Mouse (Mus musculus) MEL (cell line): Measurements from ENCODE around the gene Wdr46. TPM values are rescaled to one million over a fixed set of nuclear protein-coding genes. Genes with fewer than 3 reads are reported as not detected.

Experiments used
- DNase-seq: peaks from one replicate; pipeline ENCODE4 v3.0.0; 2011; ENCODE audit warnings: low read depth, low spot score
- H3K27ac ChIP-seq: 2 replicates; pipeline ENCODE4 v1.5.1; 2012; ENCODE audit warnings: low read depth, mild to moderate bottlenecking, control low read depth, low read length, moderate library complexity; ENCODE audit not compliant: control insufficient read depth
- H3K27me3 ChIP-seq, 2 experiments: fragments of 150-350 bp in 1 of 2; sonication (generic) in 1 of 2; 2 replicates each; pipeline ENCODE4 v1.6.1; 2012; ENCODE audit warnings: low read length in 2 of 2, mild to moderate bottlenecking in 2 of 2, improper control_type of control experiment in 1 of 2, moderate library complexity in 1 of 2; ENCODE audit not compliant: insufficient read depth in 2 of 2, control insufficient read depth in 1 of 2
- H3K36me3 ChIP-seq, 2 experiments: 2 replicates each; pipeline ENCODE4 v1.6.1; 2012 to 2014; ENCODE audit warnings: low read length in 2 of 2, improper control_type of control experiment in 1 of 2, inconsistent platforms in 1 of 2, mild to moderate bottlenecking in 1 of 2; ENCODE audit not compliant: insufficient read depth in 2 of 2, control insufficient read depth in 1 of 2
- H3K4me1 ChIP-seq, 2 experiments: fragments of 150-350 bp in 1 of 2; sonication (generic) in 1 of 2; 2 replicates each; pipeline ENCODE4 v1.6.1; 2012; ENCODE audit warnings: low read length in 2 of 2, improper control_type of control experiment in 1 of 2, mild to moderate bottlenecking in 1 of 2; ENCODE audit not compliant: insufficient read depth in 2 of 2, control insufficient read depth in 1 of 2
- H3K4me3 ChIP-seq, 2 experiments: fragments of 150-350 bp in 1 of 2; sonication (generic) in 1 of 2; 2 replicates each; pipeline ENCODE4 v1.5.1; 2012; ENCODE audit warnings: low read depth in 2 of 2, low read length in 2 of 2, mild to moderate bottlenecking in 2 of 2, moderate library complexity in 2 of 2, control low read depth in 1 of 2, improper control_type of control experiment in 1 of 2; ENCODE audit not compliant: control insufficient read depth in 1 of 2, insufficient read depth in 1 of 2
- H3K79me2 ChIP-seq: 2 replicates; pipeline ENCODE4 v1.6.1; 2012; ENCODE audit warnings: mild to moderate bottlenecking, low read length, moderate library complexity; ENCODE audit not compliant: control insufficient read depth, poor library complexity, insufficient read depth
- H3K9ac ChIP-seq: 2 replicates; pipeline ENCODE4 v1.6.1; 2012; ENCODE audit warnings: low read depth, mild to moderate bottlenecking, control low read depth, low read length, moderate library complexity; ENCODE audit not compliant: control insufficient read depth, poor library complexity, severe bottlenecking
- H3K9me3 ChIP-seq: fragments of 150-350 bp; sonication (generic); replicated peaks from 2 replicates; pipeline ENCODE4 v1.6.1; 2012; ENCODE audit warnings: mild to moderate bottlenecking, low read length, improper control_type of control experiment, moderate library complexity; ENCODE audit not compliant: insufficient read depth
- BHLHE40 ChIP-seq: IDR thresholded peaks from 2 replicates; pipeline ENCODE4 v1.6.1; 2012; ENCODE audit warnings: low read depth, mild to moderate bottlenecking, inconsistent platforms, low read length, improper control_type of control experiment, borderline replicate concordance
- CHD1 ChIP-seq: IDR thresholded peaks from 2 replicates; pipeline ENCODE4 v1.6.1; 2012; ENCODE audit warnings: low read depth, mild to moderate bottlenecking, inconsistent platforms, low read length, improper control_type of control experiment
- CHD2 ChIP-seq: IDR thresholded peaks from 2 replicates; pipeline ENCODE4 v1.6.1; 2011; ENCODE audit warnings: low read length, improper control_type of control experiment
- CTCF ChIP-seq, 3 experiments: IDR thresholded peaks in 2 of 3; conservative IDR thresholded peaks in 1 of 3; 2 replicates each; pipeline ENCODE4 v1.5.1; 2011 to 2012; ENCODE audit warnings: low read length in 3 of 3, low read depth in 2 of 3, mild to moderate bottlenecking in 2 of 3, improper control_type of control experiment in 1 of 3, inconsistent platforms in 1 of 3, mixed read lengths in 1 of 3, moderate library complexity in 1 of 3; ENCODE audit not compliant: control insufficient read depth in 1 of 3, insufficient read depth in 1 of 3, poor library complexity in 1 of 3, severe bottlenecking in 1 of 3
- EP300 ChIP-seq, 2 experiments: IDR thresholded peaks; 2 replicates each; pipeline ENCODE4 v1.6.1; 2011; ENCODE audit warnings: improper control_type of control experiment in 2 of 2, low read length in 2 of 2, low read depth in 1 of 2, mild to moderate bottlenecking in 1 of 2
- GABPA ChIP-seq: IDR thresholded peaks from 2 replicates; pipeline ENCODE4 v1.6.1; 2012; ENCODE audit warnings: low read depth, mild to moderate bottlenecking, inconsistent platforms, low read length, improper control_type of control experiment, moderate library complexity
- GATA1 ChIP-seq: IDR thresholded peaks from 2 replicates; pipeline ENCODE4 v1.6.1; 2011; ENCODE audit warnings: low read depth, low read length, improper control_type of control experiment
- JUND ChIP-seq: IDR thresholded peaks from 2 replicates; pipeline ENCODE4 v1.6.1; 2011; ENCODE audit warnings: low read depth, mild to moderate bottlenecking, improper control_type of control experiment, low read length
- MAFK ChIP-seq: IDR thresholded peaks from 2 replicates; pipeline ENCODE4 v1.6.1; 2011; ENCODE audit warnings: low read depth, mild to moderate bottlenecking, low read length, improper control_type of control experiment, borderline replicate concordance
- MAX ChIP-seq: IDR thresholded peaks from 2 replicates; pipeline ENCODE4 v1.6.1; 2011; ENCODE audit warnings: low read length, improper control_type of control experiment
- MAZ ChIP-seq: IDR thresholded peaks from 2 replicates; pipeline ENCODE4 v1.6.1; 2012; ENCODE audit warnings: low read depth, mild to moderate bottlenecking, inconsistent platforms, low read length, improper control_type of control experiment
- MYB ChIP-seq: IDR thresholded peaks from 2 replicates; pipeline ENCODE4 v1.6.1; 2011; ENCODE audit warnings: mild to moderate bottlenecking, low read depth, low read length, improper control_type of control experiment
- NELFE ChIP-seq: IDR thresholded peaks from 2 replicates; pipeline ENCODE4 v1.6.1; 2011; ENCODE audit warnings: low read depth, low read length, improper control_type of control experiment
- POLR2A ChIP-seq, 2 experiments: IDR thresholded peaks; 2 replicates each; pipeline ENCODE4 v1.6.1; 2011 to 2012; ENCODE audit warnings: low read length in 2 of 2, mild to moderate bottlenecking in 2 of 2, control low read depth in 1 of 2, improper control_type of control experiment in 1 of 2, low read depth in 1 of 2, moderate library complexity in 1 of 2; ENCODE audit not compliant: control insufficient read depth in 1 of 2, insufficient read depth in 1 of 2, poor library complexity in 1 of 2
- POLR2AphosphoS5 ChIP-seq: IDR thresholded peaks from 2 replicates; pipeline ENCODE4 v1.6.1; 2012; ENCODE audit warnings: low read depth, borderline replicate concordance, mild to moderate bottlenecking, inconsistent platforms, low read length, moderate library complexity, mixed read lengths
- RAD21 ChIP-seq: IDR thresholded peaks from 2 replicates; pipeline ENCODE4 v1.6.1; 2011; ENCODE audit warnings: mild to moderate bottlenecking, low read depth, low read length, improper control_type of control experiment
- SIN3A ChIP-seq: IDR thresholded peaks from 2 replicates; pipeline ENCODE4 v1.6.1; 2012; ENCODE audit warnings: low read length, improper control_type of control experiment, inconsistent platforms
- SMC3 ChIP-seq: IDR thresholded peaks from 2 replicates; pipeline ENCODE4 v1.6.1; 2011; ENCODE audit warnings: low read depth, low read length, improper control_type of control experiment
- TCF12 ChIP-seq: IDR thresholded peaks from 2 replicates; pipeline ENCODE4 v1.6.1; 2014; ENCODE audit warnings: low read depth, mild to moderate bottlenecking, inconsistent platforms, low read length, improper control_type of control experiment, moderate library complexity
- USF1 ChIP-seq: IDR thresholded peaks from 2 replicates; pipeline ENCODE4 v1.6.1; 2014; ENCODE audit warnings: low read depth, mild to moderate bottlenecking, inconsistent platforms, low read length, improper control_type of control experiment, moderate library complexity
- USF2 ChIP-seq, 2 experiments: IDR thresholded peaks; 2 replicates each; pipeline ENCODE4 v1.6.1; 2011 to 2012; ENCODE audit warnings: improper control_type of control experiment in 2 of 2, low read length in 2 of 2, borderline replicate concordance in 1 of 2, inconsistent platforms in 1 of 2, low read depth in 1 of 2, mild to moderate bottlenecking in 1 of 2; ENCODE audit not compliant: insufficient read depth in 1 of 2
- ZKSCAN1 ChIP-seq: IDR thresholded peaks from 2 replicates; pipeline ENCODE4 v1.6.1; 2012; ENCODE audit warnings: low read depth, mild to moderate bottlenecking, inconsistent platforms, low read length, improper control_type of control experiment, moderate library complexity
- polyA plus RNA-seq, 2 experiments: library from polyadenylated mRNA; stranded (reverse) in 1 of 2; unstranded in 1 of 2; fragments of >175 nt in 1 of 2; fragments of >200 nt in 1 of 2; gene quantifications; 2 replicates each; pipeline versions ENCODE4 v1.2.1 to v1.2.4; 2012; ENCODE audit warnings: low replicate concordance in 2 of 2, low read depth in 1 of 2; ENCODE audit not compliant: insufficient read length in 2 of 2, insufficient read depth in 1 of 2, missing spikeins in 1 of 2
- total RNA-seq: library from RNA; depleted of rRNA; stranded (reverse); fragments of 300-350 nt; gene quantifications from 2 replicates; pipeline ENCODE4 v1.2.3, GENCODE M21; 2012

Gene Wdr46
- total and polyA plus RNA-seq, 3 experiments: 100 to 131 TPM; not detected in 1

- no peaks in the 10 kb centered on the region for H3K36me3 ChIP-seq
- no peaks in the 10 kb centered on the region for H3K9me3 ChIP-seq
- H3K4me1 ChIP-seq: no peaks in the 10 kb centered on the region
- H3K27ac ChIP-seq: no peak overlapping the region
- DNase-seq: no peak
- TF ChIP-seq MAX (no peak), TCF12 (no peak), USF2 (IDR thresholded peaks at IDR 0.05; ENCODE audit: borderline replicate concordance in 1 of 2, insufficient read depth in 1 of 2, low read depth in 1 of 2, low read length in 2 of 2) (no peak), POLR2A (IDR thresholded peaks at IDR 0.05; ENCODE audit: control insufficient read depth in 1 of 2, insufficient read depth in 1 of 2, low read depth in 1 of 2, low read length in 2 of 2, poor library complexity in 1 of 2) (no peak), RAD21 (no peak), CHD1 (no peak), CTCF (IDR thresholded peaks at IDR 0.05 in 2 of 3, conservative IDR thresholded peaks at IDR 0.05 in 1 of 3; ENCODE audit: control insufficient read depth in 1 of 3, insufficient read depth in 1 of 3, low read depth in 2 of 3, low read length in 3 of 3, poor library complexity in 1 of 3, severe bottlenecking in 1 of 3) (no peak), GABPA (no peak), MAZ (no peak), SMC3 (no peak), MYB (no peak), BHLHE40 (no peak), ZKSCAN1 (no peak), POLR2AphosphoS5 (no peak), CHD2 (no peak), SIN3A (no peak), USF1 (no peak), GATA1 (no peak), JUND (no peak)
- H3K79me2 ChIP-seq: no peaks in the 10 kb centered on the region
- H3K27me3 ChIP-seq: peaks cover 1% of the 10 kb centered on the region in 2 experiments; a peak in 2 of 4 replicates
- peak overlapping the region; percentile 37 to 59; a peak in 3 of 4 replicates for H3K4me3 ChIP-seq
- H3K9ac ChIP-seq: peak overlapping the region; percentile 54
Measured at GRCm38 (mm10) chr17:33977861-33978557, 37.5 kb downstream of the Wdr46 start.

DNA sequence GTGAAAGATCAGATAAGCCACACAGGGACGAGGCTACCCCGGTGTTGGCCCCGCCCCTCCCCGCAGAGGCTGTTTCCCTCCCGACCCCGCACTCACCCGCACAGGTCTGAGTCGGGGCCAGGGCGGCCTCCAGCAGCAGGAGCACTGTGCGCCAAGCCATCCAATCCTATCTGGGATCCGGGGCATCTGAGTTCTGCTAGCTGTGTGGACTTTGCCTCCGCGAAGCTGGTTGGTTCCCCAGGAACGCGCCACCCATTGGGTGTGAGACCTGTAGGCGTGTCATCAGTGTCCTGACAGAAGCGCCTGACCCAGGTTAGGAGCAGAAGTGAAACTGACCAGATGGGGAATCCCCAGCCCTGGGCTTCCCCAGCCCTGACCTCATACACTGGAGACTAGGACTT lies 38.2 kb downstream of the Wdr46 start:
- TF ChIP-seq NELFE: 0 out of 2 replicates have a peak, but pooled peaks have one; percentile 8
- no peak for TF ChIP-seq EP300 (IDR thresholded peaks at IDR 0.05; ENCODE audit: low read depth in 1 of 2, low read length in 2 of 2)
- TF ChIP-seq GATA1: no peak
- TF ChIP-seq MAFK: no peak
- Histone ChIP-seq H3K79me2 (no peaks in the 10 kb centered on the region), H3K4me1 (no peaks in the 10 kb centered on the region), H3K9ac (peak overlapping the region; percentile 54), H3K36me3 (no peaks in the 10 kb centered on the region), H3K9me3 (no peaks in the 10 kb centered on the region), H3K27ac (no peak overlapping the region), H3K27me3 (peaks cover under 1 to 1% of the 10 kb centered on the region in 2 experiments; a peak in 2 of 4 replicates), H3K4me3 (peak overlapping the region in 1 of 2 experiments; percentile 59; a peak in 2 of 4 replicates)
- DNase-seq: peak; percentile 49
